Mouse (Mus musculus) fat pad, adult 2 months (tissue): ENCODE results near the gene Slc10a7.
"Not testable (repeated sequence)": the region's sequence is repeated elsewhere in the genome, so short reads cannot be mapped to it uniquely, and the experiment has no call there.

Experiments
- DNase-seq: peaks from one replicate; pipeline ENCODE4 v3.0.0-alpha.2; 2011; ENCODE audit warnings: low read depth, low spot score; ENCODE audit errors: extremely low read depth

The Slc10a7 gene

DNA sequence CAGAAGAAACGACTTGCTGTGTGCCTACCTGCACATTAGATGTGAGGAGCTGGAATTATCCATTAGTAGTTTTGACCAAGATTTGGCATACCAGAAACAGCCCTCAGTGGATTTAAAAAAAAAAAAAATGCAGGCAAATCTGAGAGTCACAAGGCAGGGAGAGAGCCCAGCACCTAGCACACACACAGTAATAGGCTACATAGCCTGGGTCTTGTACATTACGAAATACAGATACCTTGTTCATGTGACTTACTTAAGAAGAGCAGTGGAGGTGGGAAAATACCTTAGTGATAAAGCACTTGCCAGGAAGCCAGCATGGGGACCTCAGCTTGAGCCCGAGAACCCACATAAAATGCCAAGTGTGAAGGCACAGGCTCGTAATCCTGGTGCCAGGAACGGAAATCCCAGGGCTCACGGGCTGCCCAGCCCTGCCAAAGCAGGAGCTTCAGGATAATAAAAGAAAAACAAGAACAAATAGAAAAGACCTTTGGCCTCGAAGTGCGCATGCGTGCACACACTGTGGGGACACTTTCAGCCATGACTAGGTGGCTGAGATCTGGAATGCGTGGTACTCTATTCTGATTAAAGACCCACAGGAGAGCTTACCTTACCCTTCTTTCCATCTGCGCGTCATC, 155.3 kb downstream of the Slc10a7 start:
- no peak for DNase-seq

DNA sequence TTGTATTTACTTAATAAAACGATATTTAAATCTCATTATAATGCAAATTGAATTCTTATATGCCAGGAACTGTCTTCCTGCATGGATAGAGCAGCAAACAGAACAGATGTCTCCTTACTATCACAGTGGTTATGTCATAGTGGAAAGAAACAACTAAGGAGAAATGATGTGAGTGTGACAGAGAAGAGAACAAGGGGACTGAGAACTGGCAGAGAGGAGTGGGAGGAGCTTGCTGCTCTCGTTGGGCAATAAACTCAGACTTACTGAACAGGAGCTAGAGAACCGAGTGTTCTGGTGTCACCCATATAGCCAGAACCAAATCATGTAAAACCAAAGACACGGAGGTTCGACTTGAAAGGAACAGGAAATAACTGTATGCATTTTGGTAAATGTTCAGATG, 158.3 kb downstream of the Slc10a7 start:
- no peak for DNase-seq

DNA sequence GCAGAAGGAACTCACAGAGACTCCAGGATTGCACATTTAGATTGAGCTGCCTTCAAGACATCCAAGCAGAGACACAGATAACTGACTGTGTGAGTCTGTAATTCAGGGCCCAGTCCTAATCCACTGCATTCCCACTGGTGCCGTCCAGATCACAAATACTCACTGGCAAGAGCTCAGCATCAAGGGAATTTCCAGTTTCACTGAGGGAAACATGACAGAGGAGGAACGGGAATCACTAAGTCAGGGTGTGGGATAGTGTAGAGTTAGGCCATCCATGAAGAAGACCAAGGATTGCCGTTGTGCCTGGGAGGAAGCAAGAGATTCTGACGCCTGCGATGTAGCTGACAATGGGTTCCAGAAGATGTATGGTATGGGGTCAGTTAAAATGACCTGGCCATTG, 159.1 kb downstream of the Slc10a7 start:
- DNase-seq, result no peak

DNA sequence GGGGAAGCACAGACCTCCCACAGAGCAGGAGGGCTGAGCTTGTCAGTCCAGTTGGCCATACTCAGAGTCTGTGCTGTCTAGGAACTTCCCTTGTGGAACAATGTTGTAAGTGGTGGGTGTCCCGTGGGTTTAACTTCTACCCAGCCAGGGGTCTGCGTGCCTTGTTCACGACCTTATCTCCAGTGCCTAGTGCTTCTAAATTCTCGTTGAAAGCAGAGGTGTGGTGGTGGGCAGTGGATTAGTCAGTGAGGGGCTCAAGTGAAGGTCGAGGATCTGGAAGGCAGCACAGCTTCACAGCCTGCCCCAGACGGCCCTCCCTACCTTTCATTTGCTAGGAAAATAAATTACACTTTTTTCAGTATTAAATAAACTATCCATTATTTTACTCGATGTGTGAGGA, 161.1 kb downstream of the Slc10a7 start:
- no peak for DNase-seq

DNA sequence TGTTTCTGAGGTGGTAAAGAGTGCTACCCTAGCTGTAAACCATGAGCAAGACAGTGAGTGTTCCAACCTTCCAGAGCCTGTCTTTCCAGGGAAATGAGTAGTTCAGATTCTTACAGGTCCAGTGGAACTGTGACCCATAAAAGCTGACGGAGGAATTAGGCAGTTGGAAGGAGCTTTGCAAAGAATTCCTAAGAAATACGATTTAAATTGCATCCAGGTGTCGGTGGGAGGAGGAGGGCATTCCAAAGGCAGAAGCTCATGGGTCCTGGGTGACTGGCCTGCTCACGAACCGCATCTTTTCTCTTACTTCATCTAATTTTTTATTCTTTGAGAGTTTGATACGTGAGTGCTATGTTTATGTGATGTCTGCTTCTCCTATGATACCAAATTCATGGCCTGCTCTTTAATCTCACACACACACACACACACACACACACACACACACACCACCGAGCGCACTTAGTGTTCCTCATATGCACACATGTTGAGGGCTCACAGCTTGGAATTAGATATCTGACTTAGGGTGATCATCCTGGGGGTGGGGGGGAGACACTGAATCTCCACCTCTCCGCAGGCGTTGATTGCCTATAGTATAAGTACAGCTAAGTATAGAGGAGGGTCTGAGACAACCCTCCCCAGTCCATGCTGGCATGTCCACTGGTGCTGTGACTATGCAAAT, 169.5 kb downstream of the Slc10a7 start:
- DNase-seq, result no peak

DNA sequence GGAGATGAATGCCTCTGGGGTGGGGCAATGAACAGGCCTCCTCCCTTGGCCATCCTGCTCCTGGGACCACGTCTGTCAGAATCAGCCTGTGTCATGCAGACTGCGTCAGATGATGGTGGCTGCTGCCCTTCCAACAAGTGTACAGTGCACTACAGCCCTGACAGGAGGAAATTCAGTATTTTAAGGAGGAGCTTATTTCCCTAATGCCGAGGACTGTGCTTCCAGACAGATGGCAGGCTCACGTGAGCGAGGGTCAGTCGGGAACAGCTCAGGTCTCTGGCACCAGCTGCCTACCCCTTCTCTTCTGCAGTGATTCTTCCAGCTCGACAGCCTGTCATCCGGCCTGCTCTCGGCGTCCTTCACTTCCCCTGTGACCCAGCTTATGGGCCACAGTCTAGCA, 181.6 kb downstream of the Slc10a7 start:
- DNase-seq, result no peak

DNA sequence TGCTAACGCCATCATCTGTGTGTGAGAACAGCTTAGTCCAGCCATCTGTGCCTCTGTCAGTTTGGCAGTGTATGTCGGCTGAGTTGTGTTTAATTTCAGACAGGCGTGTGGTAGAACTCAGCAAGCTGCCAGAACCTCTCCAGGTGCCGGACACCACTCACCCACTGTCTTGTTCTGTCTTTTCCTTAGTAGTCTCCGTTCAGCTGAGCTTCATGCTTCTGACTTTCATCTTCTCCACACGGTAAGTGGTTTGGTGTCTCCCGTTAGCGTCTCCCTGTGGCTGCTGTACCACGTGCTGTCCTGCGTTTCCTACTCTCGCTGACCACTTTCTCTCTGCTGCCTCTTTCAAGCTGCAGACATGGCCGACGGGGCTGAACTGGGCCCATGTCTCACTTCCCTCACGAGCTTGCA, 189.2 kb downstream of the Slc10a7 start:
- DNase-seq, result no peak

DNA sequence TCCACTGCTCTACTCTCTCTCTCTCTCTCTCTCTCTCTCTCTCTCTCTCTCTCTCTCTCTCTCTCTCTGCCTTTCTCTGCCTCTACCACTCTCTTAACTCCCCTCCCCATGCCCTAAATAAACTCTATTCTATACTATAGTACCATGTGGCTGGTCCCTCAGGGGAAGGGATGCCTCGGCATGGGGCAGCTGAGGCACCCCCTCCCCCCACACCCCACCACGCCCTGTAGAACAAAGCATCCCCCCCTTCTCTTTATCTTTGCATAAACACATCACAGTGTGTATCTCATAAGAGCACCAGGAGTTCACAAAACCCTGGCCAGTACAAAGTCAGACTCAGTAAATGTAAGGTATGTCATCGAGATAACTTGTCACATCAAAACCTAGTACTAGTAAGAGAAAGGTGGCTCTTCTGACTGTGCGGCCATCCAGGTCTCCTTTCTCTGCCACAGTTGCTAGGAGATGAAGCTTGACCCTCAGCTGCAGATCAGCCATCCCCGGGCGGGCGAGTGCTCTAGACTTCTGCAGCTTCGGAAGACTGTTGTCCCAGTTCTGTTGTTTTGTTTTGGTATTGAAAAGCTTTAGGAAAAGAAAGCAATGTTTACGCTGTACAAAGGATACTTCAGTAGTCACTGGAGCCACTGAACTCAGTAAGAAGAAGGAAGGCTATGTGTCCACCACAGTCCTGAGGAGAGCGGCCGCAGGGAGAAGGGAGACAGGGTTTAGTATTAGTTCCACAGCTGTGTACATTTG, 194.1 kb downstream of the Slc10a7 start:
- DNase-seq, result no peak

DNA sequence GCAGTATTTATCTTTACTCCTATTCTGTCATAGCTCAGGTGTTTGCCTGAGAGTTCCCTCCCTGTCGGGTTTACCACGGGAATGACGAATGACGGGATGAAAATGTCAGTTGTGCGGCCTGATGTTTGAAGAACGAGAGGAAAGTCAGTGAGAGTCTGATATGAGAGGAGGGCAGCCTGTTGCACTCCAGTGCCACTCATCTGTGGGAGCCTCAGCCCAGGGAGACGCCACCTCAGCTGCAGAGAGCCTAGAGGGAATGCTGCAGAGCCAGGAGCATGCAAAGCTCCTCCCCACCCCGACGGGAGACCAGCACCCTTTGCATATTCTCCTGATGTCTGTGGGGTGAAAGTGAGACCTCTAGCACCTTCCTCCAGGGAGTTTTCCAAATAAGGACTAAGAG, 196.8 kb downstream of the Slc10a7 start:
- DNase-seq, result no peak

DNA sequence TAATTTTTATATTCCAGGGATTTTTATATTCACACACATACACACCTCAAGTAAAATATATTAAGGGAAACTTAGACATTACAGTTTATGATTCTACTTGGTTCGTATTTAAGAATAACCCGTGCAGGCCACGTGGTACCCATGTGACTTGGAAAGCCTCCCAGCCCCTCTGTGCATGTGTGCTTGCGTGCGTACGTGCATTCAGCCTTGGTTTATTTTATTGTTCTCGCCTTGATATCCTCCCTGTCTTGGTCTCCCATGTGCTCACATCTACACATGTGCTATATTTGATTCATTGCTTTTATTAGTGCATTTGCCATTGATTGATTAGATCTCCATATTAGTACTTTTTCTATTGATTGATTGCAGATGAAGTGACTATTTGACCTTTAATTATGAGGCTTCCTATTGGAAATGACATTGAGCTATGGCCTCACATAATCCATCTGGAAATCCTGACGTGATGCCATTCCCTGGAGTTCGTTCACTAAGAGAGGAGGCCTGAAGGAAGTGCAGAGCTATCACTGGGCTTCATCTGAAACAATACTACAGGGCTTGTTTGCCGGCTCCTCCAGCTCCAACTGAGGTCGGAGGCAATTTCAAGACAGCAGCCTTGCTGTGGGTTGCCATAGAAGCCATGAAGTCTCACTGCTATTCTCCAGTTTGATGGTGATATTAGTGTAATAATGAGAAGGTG, 200.9 kb downstream of the Slc10a7 start:
- no peak for DNase-seq

DNA sequence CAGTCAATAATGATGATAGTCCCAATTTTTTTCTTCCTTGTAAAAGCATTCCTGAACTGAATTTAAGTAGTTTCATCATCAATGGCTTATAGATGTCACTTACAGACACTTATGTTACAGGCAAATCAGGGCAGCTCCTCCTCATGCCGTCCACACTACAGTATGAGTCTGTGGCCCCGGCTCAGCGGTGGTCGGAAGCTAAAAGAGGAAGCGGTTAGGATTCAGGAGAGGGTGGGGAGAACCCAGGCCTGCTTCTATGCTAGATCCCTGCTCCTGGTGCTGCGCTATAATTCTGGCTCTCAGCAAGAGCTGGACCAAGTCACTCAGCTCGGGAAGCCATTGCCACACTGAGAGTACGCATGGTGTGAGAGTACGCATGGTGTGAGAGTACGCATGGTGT, 201.8 kb downstream of the Slc10a7 start:
- no peak for DNase-seq

DNA sequence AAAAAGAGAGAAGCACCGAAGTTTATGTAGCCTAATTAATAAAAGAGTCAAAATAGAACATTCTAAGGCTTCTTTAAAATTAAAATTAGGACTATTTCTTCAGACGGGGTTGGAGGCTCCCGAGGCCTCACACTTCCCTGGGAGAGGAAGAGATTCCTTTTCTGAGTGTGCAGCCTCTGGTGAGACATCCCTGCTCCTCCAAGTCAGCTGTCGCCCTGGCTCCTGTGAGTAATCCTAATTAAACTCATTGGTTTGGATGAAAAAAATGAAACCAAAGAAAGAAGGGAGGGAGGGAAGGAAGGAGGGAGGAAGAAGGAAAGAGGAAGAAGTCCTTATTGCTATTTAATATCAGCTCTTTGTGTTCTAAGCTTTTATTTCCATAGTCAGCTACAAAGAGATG, 205.7 kb downstream of the Slc10a7 start:
- DNase-seq, result no peak

DNA sequence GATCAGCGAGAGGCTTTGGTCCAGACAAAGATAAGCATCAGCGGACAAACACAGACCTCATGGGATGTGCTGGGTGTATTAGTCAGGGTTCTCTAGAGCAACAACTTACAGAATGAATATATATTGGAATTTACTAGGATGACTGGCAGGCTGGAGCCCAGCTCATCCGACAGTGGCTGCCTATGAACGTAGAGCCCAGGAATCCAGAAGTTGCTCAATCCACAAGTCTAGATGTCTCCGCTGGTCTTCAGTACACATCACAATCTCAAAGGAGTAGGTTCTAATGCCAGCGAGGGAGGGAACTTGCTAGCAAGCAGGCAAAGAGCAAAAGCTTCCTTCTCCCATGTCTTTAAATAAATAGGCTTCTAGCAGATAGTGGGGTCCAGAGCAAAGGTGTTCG, 207.4 kb downstream of the Slc10a7 start:
- no peak for DNase-seq

DNA sequence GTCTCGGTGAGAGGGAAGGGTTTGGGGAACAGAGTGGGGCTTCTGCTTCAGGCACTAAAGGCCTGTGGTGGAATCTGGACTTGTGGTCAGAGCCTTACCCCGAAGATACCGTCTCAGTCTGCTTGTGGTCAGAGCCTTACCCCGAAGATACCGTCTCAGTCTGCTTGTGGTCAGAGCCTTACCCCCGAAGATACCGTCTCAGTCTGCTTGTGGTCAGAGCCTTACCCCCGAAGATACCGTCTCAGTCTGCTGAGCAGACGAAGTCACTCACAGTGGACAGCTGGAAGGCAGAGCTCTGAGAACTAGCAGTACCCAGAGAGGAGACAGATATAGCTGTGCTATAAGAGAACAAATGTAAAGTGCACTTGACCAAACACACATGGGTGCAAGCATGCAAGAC, 208.0 kb downstream of the Slc10a7 start:
- not testable (repeated sequence) for DNase-seq

DNA sequence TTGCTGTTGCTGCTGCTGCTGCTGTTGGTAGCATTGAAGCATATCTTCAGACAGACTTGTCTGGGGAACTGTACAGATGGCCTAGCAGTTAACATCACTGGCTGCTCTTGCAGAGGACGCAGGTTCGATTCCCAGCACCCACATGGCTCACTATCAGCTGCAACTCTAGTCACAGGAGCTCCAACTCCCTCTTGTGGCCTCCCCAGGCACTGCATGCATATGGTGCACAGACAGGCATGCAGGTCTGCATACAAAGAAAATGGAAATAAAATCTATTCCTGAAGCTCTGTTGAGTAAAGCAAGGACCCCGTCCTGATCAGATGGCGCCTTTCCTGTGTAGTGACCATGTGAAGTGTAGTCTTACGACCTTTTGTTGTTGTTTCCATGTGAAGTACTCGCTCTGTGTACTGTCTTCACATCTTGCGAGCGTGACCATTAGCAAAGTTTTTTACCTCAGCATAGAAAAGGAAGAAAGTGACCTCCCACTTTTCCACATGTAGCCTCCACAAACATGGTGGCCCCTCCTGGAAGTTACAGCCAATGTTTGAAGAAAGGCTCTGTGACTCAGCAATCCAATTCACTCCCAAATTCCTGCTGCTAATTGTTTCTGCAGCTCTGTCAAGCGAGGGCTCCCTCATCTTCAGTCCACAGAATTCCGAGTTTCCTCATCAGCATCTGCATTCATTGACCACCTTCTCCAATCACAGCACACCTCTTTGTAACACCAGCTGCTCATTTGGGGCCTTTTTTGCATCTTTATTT, 210.3 kb downstream of the Slc10a7 start:
- DNase-seq, result no peak

DNA sequence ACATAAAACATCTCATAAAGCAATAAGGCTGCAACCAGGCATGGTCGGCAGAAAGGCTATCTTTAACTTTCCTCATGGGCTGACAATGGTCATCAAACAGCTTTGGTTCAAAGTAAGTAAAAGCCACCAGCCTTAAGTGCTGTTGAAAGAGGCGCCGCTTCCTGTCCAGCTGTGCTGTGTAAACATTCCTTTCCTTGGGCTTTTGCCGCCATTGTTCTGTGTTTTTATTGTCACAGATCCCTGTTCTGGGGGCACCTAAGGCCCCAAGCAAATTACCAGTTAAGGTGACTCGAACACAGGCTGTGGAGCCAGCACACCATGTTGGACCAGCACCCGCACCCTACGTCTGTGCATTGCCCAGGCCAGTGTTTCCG, 210.9 kb downstream of the Slc10a7 start:
- no peak for DNase-seq

DNA sequence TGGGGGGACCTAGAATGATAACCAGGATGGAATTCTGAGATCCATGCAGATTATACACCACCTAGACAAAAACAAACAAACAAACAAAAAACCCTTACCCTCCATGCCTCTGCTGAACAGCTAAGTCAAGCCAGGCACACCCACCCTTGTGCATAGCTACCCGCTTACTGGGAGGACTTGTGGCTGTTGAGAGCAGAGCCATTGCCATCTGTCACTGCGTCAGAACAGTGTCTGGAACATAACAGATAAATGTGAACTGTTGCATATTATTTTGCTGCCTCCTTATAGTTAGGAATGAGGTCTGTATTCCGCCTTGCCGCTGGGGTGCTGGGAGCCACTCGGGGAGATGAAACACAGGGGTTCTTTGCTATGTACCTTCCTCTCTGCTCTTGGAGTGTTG, 212.4 kb downstream of the Slc10a7 start:
- no peak for DNase-seq

DNA sequence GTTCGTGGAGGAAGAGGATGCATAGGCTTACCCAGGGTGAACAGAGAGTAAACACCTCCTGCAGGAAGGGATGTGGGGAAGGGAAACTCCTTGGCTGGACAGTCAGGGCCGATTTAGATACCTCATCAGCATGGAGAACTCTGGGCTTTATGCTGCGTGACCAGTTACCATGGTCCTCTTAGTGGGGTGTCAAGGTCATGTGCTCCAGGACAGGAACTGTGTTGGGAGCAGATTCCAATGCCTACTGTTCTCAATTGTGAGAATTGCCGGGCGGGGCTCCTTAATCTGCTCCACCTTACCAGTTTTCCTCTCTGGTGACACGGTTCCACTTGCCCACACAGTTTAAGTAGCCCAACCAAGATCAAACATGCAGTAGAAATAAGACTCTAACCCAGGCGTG, 213.1 kb downstream of the Slc10a7 start:
- DNase-seq, result no peak

DNA sequence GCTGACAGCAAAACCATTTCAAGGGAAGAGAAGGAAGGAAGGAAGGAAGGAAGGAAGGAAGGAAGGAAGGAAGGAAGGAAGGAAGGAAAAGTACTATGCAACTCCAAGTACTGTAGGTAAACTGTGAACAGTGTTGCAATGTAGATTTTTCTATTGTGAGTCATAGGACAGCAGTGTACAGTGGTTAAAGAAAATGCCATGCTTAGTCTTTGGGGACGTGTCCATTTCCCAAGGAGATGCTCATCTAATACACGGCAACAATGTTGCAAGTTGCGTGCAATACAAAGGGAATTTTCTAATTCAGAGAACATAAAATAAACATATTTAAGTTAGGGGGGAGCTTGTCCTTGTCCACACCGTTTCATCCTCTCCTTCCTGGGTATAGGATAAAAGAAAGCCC, 215.7 kb downstream of the Slc10a7 start:
- DNase-seq, result no peak

DNA sequence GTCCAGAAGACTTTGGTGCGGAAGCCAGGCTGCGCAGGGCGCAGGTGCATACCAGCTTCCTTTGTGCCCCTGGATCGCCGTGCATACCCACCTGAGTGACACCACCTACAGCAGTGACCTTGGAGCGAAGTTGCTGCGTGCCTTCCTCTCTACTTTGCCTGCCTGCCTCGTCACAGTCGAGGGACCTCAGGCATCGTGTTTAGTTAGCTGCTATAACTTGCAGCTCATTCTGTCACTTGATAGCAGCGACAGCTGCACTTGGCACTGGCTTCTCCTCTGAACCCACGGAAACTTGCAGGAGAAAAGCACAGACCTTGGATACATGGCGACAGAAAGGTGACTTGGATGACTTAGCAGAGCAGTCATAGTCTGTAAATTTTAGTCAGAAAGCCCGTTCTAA, 219.1 kb downstream of the Slc10a7 start:
- DNase-seq, result no peak

DNA sequence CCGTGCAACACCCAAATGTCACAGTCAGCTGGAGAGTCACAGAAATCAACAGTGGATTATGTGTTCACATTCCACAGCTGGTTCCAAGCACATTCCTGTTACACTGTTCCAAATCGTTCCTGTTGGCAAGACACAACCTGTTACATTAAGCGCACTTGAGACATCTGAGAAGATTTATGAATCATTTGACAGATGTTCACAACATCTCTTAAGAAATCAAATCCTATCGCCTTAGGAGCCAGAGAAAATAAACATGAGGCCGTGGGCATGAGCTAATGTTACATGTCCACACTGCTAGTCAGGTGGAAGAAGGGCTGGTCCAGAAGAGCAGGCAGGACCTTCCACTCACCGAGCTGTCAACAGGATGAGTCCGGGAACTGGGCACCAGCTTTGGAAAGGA, 223.3 kb downstream of the Slc10a7 start:
- DNase-seq, result peak; percentile 94
